Mouse (Mus musculus) cerebellum, adult 9-10 months (tissue): ENCODE data around the gene Card11.

Experiments
- DNase-seq: peaks from one replicate; pipeline ENCODE4 v3.0.0; 2022

Gene Card11

DNA sequence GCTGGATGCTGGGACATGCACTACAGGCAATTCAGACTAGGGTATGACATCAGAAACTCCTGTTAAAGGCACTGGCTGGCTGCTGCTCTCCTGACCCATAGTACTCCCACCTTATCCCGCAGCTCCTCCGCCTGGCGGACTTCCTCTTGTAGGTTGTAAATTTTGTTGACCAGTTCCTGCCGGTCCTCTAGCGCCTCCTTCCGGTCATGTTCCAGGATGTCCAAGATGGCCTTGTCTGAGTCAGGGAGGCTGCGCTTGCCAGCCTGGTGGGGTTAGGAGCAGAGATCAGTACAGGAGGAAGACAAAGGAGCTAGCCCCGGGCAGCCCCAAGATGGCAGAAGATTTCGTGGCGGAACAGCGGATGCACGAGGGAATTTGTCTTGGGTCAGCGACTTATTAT, 99.5 kb downstream of the Card11 start:
- no peak for DNase-seq

GRCm38 (mm10) chr5:140891080-140891479, 109.3 kb downstream of the Card11 start:
- DNase-seq = no peak

DNA sequence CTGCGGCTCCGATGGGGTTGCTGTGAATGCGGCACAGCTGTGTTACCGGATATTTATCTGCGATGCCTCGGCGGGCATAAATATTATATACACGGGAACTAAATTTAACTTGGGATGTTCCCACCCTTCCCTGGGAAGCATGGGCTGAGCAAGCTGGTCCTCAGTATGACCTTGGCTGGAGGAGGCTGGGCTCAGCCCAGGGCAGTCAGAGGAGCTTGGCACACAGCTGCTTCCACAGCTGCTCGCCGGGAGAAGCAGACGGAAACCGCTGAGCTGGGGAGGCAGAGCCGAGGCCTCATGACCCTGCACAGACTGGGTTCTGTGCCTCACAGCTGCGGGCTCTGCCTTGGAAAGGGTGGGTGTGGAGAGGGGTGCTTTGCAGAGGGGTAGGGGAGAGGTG, 110.3 kb downstream of the Card11 start:
- no peak for DNase-seq

DNA sequence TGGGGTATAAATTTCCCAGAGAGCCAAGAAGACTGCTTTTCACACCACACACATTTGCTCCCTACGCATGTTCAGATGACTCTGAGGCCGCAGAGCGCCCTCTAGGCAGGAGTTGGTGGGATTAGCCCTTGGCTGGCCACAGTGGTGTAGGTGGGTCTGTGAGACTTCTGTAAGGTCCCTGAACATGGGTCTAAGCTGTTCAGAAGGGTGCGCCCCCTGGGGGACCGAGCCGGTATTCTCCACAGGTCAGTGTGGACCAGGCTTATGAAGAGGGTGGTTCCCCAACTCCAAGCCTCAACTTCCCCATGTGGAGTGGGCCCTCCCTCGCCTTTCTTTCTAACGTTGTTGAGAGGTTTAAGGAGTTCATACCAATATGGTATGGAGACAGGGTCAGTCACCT, 110.8 kb downstream of the Card11 start:
- no peak for DNase-seq

GRCm38 (mm10) chr5:140887871-140888270, 112.5 kb downstream of the Card11 start:
- DNase-seq = no peak

DNA sequence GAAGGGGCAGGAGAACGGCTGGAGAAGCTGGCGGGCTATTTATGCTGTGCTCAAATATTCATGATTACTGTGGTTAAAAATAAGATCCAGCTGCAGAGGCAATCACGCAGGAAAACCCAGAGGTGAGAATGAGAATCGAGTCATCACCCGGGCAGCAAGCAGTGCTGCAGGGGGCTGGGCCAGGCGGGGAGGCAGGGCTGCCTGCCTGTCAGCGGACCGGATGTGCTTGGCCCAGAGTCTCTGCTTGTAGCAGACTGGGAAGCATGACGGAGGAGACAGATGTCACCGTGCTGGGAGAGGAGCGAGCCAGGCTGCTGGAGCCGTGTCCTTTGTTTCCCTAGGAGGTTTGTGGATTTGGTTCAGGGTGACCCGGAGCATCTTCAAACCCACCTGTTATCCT, 115.4 kb downstream of the Card11 start:
- DNase-seq = no peak

DNA sequence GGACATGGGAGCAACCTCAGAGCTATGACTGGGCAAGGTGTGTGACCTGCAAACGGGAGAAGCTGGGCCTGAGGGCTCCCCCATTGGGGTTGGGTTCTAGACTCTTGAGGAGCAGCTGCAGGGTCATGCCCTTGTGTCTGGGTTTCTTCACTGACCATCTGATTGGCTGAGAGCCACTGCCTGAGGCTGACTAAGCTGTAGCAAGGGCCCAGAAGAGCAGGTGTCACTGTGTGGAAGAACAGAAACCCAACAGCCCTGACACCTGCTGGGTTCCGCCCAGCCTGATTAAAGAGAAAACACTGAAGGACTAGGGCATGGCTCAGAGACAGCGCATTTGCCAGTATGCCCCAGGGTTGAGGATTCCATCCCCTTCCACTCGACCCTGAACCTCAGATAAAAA, 118.0 kb downstream of the Card11 start:
- DNase-seq = no peak

GRCm38 (mm10) chr5:140880151-140880550, 120.2 kb downstream of the Card11 start:
- DNase-seq = no peak

- no peak for DNase-seq
These were observed 121.7 kb downstream of the Card11 start for GRCm38 (mm10) chr5:140878644-140879043.

DNA sequence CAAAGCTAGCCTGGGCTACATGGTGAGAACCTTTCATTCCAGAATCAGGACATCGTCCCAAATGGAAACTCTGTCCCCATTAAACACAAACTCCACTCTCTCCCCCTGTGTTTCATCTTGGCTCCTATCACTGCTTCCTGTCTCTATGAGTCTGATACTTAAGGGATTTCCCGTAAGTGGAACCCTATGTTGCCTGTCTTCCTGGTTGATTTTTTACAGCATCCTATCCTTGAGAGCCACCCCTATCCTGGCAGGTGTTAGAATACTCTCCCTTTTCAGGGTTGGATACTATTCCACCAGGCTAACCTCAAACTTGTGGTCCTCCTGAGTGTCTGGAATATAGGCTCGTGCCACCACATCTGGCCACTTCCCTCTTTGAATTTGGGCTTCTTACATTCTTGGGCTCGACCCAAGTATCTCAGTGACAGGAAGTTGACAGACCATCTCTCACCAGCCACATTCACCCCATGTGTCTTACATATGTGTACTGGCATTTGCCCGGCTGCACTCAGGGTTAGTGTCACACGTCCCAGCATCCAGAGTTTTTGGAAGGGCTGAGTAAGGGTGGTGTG, 126.6 kb downstream of the Card11 start:
- DNase-seq = no peak

GRCm38 (mm10) chr5:140873039-140873551, 127.3 kb downstream of the Card11 start:
- no peak for DNase-seq

DNA sequence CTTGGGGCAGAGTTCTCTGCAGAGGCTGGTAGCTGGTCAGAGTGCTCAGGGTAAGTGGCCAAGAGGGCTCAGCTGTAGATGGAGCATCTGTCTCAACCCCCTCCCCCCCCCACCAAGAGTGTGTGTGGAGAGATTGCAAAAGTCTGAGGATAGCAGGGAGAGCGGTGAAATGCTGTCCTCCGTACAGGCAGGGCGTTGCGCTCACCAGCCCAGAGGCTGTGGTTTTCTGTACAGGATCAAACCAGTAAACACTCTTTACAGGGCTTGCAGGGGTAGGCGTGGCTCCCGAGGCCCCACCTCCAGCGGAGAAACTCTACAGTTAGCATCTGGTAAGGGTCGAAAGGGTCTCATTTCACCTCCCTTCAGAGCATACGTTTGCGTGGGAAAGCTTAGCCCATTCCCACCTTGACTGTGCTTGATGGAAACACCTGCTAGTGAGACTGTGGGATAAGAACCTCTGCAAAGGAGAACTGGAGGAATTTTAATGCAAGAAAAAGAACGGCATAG, 127.8 kb downstream of the Card11 start:
- DNase-seq = no peak

- no peak for DNase-seq
These were observed 129.1 kb downstream of the Card11 start for GRCm38 (mm10) chr5:140871241-140871640.

GRCm38 (mm10) chr5:140869034-140869433, 131.3 kb downstream of the Card11 start:
- peak; percentile 26 for DNase-seq

DNA sequence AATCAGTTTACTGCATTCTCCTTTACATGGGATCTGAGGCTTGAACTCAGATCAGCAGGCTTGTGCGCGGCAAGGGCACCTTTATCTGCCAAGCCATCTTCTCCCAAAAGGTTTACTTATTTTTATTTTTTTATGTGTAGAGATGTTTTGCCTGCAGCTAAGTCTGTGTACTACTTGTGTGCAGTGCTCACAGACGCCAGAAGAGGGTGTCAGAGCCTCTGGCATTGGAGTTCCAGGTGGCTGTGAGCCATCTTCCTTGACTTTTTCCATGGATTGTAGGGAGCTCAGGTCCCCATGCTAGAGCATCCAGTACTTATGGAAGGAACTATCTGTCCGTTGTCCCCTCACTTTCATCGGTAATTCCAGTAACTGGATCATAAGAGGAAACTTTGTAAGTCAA, 140.7 kb downstream of the Card11 start:
- DNase-seq = no peak

DNA sequence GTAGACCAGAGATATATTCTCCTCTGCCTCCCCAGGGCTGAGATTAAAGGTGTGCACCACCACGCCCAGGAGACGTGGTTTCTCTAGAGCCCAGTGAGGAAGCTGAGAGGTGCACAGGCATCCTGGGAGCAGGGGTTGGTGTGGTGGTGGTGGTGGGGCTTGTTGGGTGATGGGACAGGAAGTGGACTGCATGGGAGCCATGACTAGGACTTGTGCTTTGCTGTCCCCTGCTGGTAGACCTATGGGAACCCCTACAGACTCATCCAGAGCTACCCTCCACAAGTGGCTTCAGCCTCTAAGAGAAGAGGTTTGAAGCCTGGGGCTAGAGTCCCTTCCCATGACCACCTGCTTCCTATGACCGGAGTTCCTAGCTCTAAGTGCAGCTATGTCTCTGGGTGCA, 142.0 kb downstream of the Card11 start:
- DNase-seq = no peak

GRCm38 (mm10) chr5:140857432-140858154, 142.8 kb downstream of the Card11 start:
- no peak for DNase-seq

DNA sequence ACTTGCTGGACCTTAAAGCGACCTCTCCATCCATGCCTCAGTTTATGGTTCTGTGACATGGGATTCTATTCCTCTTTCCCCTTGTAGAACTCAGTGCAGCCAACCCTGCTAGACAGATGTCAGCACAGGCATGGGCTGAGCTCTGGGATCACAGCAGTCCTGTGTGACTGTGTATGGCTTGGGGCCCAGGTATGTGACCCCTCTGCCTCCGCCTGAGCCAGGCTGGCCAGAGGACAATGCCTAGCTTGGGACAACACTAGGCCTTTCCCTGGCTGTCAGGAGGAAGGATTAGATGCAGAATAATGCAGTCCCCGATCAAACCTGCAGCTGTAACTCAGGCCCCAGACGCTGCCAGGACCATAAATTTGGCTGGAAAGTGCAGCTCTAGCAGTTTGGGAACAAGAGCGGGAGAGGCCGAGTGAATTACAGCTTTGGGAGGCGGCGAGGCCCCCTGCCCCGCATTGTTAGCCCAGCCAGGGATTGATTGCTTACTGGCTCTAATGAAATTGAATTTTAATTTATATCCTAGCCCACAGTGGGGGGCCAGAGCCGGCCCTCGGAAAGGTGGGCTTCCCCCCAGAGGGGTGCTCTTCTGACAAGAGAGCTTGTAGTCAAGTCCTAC, 144.4 kb downstream of the Card11 start:
- no peak for DNase-seq

DNA sequence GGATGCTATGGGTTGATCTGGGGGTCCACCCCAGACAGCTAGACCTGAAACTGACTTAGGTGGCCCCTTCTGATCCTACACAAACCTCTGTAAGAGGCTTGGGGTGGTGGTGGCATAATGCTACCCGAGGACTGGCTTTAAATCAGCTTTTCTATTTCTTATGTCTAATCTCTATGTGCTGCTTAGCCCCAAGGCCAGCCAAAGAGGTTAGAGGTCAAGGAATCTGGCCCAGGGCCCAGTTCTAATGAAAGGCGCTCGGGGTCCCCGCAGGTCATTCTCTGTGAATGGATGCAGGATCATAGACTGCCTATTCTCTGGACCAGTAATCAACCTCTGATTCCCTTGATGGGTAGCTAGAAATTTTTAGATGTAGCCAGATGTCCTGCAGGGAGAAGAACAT, 145.7 kb downstream of the Card11 start:
- DNase-seq = no peak

- no peak for DNase-seq
These were observed 146.7 kb downstream of the Card11 start for GRCm38 (mm10) chr5:140853723-140854122.

DNA sequence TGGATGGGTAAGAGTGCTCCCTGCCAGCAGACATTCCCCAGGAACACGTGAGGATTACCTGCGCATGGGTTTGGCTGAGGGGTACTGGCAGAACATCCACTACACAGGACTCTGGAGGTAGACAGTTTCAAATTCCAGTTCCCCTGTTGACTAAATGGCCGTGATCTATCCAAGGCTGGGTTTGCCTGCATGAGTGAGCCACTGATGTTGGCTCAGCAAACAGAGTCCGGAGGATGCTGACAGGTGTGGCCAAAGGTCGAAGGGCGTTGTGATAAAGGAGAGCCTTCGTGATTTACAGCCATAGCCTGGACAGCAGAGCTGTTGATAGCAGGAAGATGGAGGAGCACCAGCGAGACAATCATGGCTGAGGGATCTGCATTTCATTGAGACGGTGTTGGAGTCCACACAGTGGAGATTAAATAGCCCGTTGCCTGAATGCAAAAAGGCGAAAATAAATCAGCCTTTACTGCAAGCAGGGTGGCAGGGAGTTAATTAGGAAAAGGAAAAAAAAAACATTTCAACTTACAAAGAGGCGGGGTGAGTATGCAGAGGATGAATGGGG, 147.9 kb downstream of the Card11 start:
- no peak for DNase-seq

GRCm38 (mm10) chr5:140847300-140847729, 153.1 kb downstream of the Card11 start:
- peak; percentile 50 for DNase-seq

DNA sequence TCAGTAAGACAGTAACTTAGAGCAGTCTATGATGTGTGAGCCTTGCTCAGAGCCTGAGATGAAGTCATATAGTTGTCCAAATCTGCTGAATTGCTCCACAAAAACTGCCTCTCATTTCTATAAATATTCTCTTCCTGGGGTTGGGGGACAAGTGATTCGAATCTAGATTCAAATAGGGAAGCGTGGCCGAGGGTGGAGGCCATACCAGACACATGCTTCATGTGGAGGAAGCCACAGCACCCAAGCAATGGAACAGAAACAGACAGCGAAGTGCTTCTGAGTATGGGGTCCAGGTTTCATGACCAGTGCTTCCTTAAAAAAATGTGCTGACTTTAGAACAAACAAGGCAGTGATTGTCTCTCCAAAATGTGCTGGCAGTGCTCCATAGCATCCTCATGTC, 158.4 kb downstream of the Card11 start:
- DNase-seq = no peak

- no peak for DNase-seq
These were observed 169.3 kb downstream of the Card11 start for GRCm38 (mm10) chr5:140831064-140831431.
